Mouse (Mus musculus) liver, postnatal 0 days (tissue): Measurements from ENCODE around the gene Kat6b. TPM values are rescaled to one million over a fixed set of nuclear protein-coding genes. Genes with fewer than 3 reads are reported as not detected.

ENCODE experiments used
- ATAC-seq: fragments of 200-750 bp; cut with Nextera tagmentation; 2 replicates; pipeline ENCODE4 v1.8.0; 2017; ENCODE audit warnings: mild to moderate bottlenecking, moderate library complexity
- DNase-seq: peaks from one replicate; pipeline ENCODE4 v3.0.0-alpha.2; 2016
- H3K27ac ChIP-seq: fragments of 300-500 bp; sonication (generic); 2 replicates; pipeline ENCODE4 v1.5.1; 2014; ENCODE audit warnings: antibody characterized with exemption, moderate library complexity, mild to moderate bottlenecking, low read depth
- H3K27me3 ChIP-seq: fragments of 300-500 bp; sonication (generic); 2 replicates; pipeline ENCODE4 v1.6.1; 2014; ENCODE audit warnings: low read length, control low read depth, mixed read lengths; ENCODE audit not compliant: insufficient read depth
- H3K36me3 ChIP-seq: fragments of 300-500 bp; sonication (generic); replicated peaks from 2 replicates; pipeline ENCODE4 v1.6.1; 2014; ENCODE audit warnings: mild to moderate bottlenecking, control low read depth, low read length, moderate library complexity, mixed read lengths; ENCODE audit not compliant: insufficient read depth
- H3K4me1 ChIP-seq: fragments of 300-500 bp; sonication (generic); 2 replicates; pipeline ENCODE4 v1.6.1; 2014; ENCODE audit warnings: antibody characterized with exemption, mild to moderate bottlenecking, control low read depth; ENCODE audit not compliant: insufficient read depth
- H3K4me2 ChIP-seq: fragments of 300-500 bp; sonication (generic); 2 replicates; pipeline ENCODE4 v1.6.1; 2014; ENCODE audit warnings: low read depth, mild to moderate bottlenecking, low read length, moderate library complexity, mixed read lengths
- H3K4me3 ChIP-seq: fragments of 300-500 bp; sonication (generic); 2 replicates; pipeline ENCODE4 v1.5.1; 2014; ENCODE audit warnings: low read depth, low read length
- H3K9ac ChIP-seq: fragments of 300-500 bp; sonication (generic); replicated peaks from 2 replicates; pipeline ENCODE4 v1.6.1; 2014; ENCODE audit warnings: mild to moderate bottlenecking, moderate library complexity
- H3K9me3 ChIP-seq: fragments of 300-500 bp; sonication (generic); 2 replicates; pipeline ENCODE4 v1.6.1; 2016; ENCODE audit warnings: mild to moderate bottlenecking, control low read depth, low read length, mixed read lengths
- CTCF ChIP-seq: sonication (generic); IDR thresholded peaks from 2 replicates; pipeline ENCODE4 v1.5.1; 2016; ENCODE audit warnings: antibody characterized with exemption, low read depth
- EP300 ChIP-seq: IDR thresholded peaks from 2 replicates; pipeline ENCODE4 v1.6.1; 2016; ENCODE audit warnings: antibody characterized with exemption, low read depth, mild to moderate bottlenecking
- WGBS: fragments of 180-500 bp; shearing (Covaris S2); extraction: QIAGEN DNeasy Blood & Tissue Kit; methylation state at CpG from one replicate; pipeline ENCODE4 v1.1.7; 2014; ENCODE audit not compliant: insufficient replicate concordance; 5-methylcytosine and 5-hydroxymethylcytosine counted together
- polyA plus RNA-seq: library from polyadenylated mRNA; unstranded; fragments of >200 nt; fragmentation: Nextera tagmentation; extraction: Ambion mirVana; gene quantifications from 2 replicates; pipeline ENCODE4 v1.2.1, GENCODE M21; 2015

The Kat6b gene
- 1.1 and 1.5 TPM in 2 replicates for polyA plus RNA-seq

DNA sequence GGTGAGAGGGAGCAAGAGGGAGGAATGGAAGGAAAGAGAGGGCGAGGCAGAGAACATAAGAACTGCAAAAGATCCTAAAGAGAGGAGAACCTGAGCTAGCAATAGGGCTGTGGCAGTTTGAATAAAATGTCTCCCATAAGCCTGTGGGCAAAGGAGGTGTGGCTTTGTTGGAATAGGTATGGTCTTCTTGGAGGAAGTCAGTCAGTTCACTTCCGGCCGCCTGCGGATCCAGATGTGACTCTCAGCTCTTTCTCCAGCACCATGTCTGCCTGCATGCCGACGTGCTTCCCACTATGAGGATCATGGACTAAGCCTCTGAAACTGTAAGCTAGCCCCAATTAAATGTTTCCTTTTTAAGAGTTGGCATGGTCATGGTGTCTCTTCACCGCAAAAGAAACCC lies at the start of gene Kat6b:
TSS of gene Kat6b (plus strand) at position 204 of the 400 bp plus-strand sequence.
- H3K4me2 ChIP-seq = no peak within 1 kb of the TSS
- H3K4me1 ChIP-seq = 0 out of 2 replicates have a peak, but pooled peaks cover 2% of the 10 kb centered on the region
- 85% methylated on average over 7 of the region's 7 CpGs for WGBS
- no peaks in the 10 kb centered on the region for H3K27me3 ChIP-seq
- H3K27ac ChIP-seq = no peak within 1 kb of the TSS
- TF ChIP-seq CTCF = no peak
- no peak within 1 kb of the TSS for H3K4me3 ChIP-seq
- ATAC-seq = no peak
- no peaks in the 10 kb centered on the region for H3K9me3 ChIP-seq
- H3K9ac ChIP-seq = no peak within 1 kb of the TSS
- no peak for DNase-seq
- no peaks in the 10 kb centered on the region for H3K36me3 ChIP-seq

DNA sequence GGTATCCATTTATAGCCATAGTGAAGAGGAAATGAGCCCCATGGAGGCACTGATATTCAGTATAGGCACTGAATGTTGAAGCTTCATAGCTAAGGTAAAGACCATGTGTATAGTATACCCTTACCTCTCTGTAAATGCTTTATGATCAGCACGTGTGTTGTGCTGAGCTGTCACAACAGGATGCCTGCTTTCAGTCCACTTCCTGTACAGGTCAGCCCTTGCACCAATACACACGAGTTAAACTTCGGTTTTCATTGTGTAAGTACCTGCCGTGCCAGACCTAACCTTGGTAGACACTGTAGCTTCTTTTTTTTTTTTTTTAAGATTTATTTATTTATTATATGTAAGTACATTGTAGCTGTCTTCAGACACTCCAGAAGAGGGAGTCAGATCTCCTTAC lies 47.8 kb upstream of the Kat6b start:
- 0 out of 2 replicates have a peak, but pooled peaks cover 4% of the 10 kb centered on the region for H3K4me1 ChIP-seq
- H3K36me3 ChIP-seq = peaks cover 10% of the 10 kb centered on the region
- ATAC-seq (no peak), DNase-seq (no peak)
- H3K9me3 ChIP-seq = no peaks in the 10 kb centered on the region
- TF ChIP-seq EP300 = no peak
- WGBS = 55% methylated on average over 4 of the region's 4 CpGs
- no peak overlapping the region for H3K4me3 ChIP-seq
- H3K9ac ChIP-seq = no peak overlapping the region
- H3K27me3 ChIP-seq = no peaks in the 10 kb centered on the region
- H3K27ac ChIP-seq = no peak overlapping the region
- H3K4me2 ChIP-seq = no peak overlapping the region

DNA sequence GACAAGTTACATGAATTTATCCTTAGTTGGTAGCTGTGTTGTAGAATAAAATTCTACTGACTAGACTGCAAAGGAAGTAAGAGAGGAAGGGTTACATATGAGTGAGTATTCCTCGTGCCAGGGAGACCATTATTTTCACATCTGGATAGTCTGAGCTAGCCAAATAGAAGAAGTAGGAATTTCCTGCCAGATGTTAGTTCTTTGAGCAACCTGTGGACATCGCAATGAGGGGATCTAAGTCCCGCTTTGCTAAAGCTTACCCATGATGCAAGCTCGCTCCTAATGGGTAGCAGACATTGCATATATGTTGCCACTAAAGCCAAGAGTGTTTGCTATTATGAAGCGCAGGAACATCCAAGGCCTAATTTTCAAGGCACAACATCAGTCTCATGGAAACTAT lies 47.2 kb upstream of the Kat6b start:
- 0 out of 2 replicates have a peak overlapping the region, but pooled peaks have one; percentile 22 for H3K27ac ChIP-seq
- H3K4me2 ChIP-seq = no peak overlapping the region
- peaks cover 10% of the 10 kb centered on the region for H3K36me3 ChIP-seq
- no peak for TF ChIP-seq EP300
- TF ChIP-seq CTCF = no peak
- ATAC-seq = no peak
- DNase-seq = no peak
- 64% methylated on average over 5 of the region's 5 CpGs for WGBS
- H3K9me3 ChIP-seq = no peaks in the 10 kb centered on the region
- H3K4me1 ChIP-seq = 0 out of 2 replicates have a peak, but pooled peaks cover 4% of the 10 kb centered on the region
- H3K4me3 ChIP-seq = no peak overlapping the region
- no peak overlapping the region for H3K9ac ChIP-seq
- H3K27me3 ChIP-seq = no peaks in the 10 kb centered on the region

DNA sequence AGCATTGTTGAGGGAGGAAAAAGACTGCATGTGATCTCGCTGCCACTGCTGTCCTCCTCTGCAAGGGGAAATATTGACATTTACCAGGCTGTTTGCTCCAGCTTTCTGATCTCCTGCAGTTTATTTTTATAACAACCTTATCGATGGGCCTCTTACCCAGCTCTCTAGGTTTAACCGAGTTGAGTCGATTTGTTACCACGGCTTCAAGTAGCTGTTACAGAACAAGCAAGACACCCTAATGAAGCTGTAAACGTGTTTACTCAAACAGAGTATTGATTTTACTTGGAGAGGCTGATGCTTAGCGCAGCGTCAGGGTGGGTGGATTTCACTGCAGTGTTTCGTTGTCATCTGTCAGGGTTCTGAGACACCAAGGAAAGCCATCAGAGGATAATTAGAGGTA lies 46.5 kb upstream of the Kat6b start:
- H3K9ac ChIP-seq = no peak overlapping the region
- H3K4me1 ChIP-seq = 0 out of 2 replicates have a peak, but pooled peaks cover 4% of the 10 kb centered on the region
- no peak overlapping the region for H3K4me2 ChIP-seq
- TF ChIP-seq EP300 = no peak
- no peak for TF ChIP-seq CTCF
- no peaks in the 10 kb centered on the region for H3K27me3 ChIP-seq
- DNase-seq (no peak), ATAC-seq (no peak)
- H3K27ac ChIP-seq = no peak overlapping the region
- H3K9me3 ChIP-seq = no peaks in the 10 kb centered on the region
- 57% methylated on average over 9 of the region's 9 CpGs for WGBS
- no peak overlapping the region for H3K4me3 ChIP-seq
- H3K36me3 ChIP-seq = peaks cover 10% of the 10 kb centered on the region

DNA sequence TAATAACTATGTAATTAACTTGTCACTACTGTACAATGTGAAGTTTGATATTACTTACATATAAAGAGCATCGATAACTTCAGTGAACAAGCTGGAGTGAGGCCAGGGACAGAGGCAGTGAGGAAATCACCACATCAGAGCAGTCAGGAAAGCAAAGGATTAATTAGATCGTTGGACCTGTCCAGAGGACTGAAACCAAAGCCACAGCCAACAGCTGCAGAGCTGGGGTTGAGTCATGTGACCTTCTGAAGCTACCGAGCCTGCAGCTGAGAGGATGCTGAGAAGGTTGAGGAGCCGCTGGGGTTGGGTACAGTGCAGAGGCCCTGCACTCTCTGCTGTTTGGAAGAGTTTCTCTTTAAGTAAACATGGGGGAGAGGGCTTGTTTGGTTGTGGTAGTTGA lies 41.4 kb upstream of the Kat6b start:
- Histone ChIP-seq H3K27ac (no peak overlapping the region), H3K36me3 (peaks cover 20% of the 10 kb centered on the region; the same call in 1 of the 2 replicates), H3K4me1 (no peaks in the 10 kb centered on the region), H3K9me3 (no peaks in the 10 kb centered on the region), H3K4me3 (no peak overlapping the region), H3K4me2 (no peak overlapping the region), H3K27me3 (no peaks in the 10 kb centered on the region), H3K9ac (no peak overlapping the region)
- ATAC-seq = no peak
- 38% methylated on average over 4 of the region's 4 CpGs for WGBS
- DNase-seq = no peak
- no peak for TF ChIP-seq EP300

DNA sequence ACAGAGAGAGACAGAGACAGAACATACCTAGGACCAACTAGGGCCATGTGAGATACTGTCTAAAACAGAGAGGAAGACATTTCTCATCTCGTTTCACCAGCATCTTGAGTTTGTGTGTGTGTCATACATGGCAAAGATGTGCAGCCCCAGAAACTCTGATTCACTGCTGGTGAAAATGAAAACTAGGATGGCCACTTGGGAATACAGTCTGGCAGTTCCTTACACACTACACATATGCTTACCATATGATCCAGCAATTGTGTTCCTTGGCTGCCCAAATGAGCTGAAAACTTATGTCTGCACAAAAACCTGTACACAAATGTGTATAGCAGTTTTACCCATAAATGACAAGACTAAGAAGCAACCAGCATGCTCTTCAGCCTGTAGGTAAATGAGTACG lies 40.7 kb upstream of the Kat6b start:
- Histone ChIP-seq H3K9ac (no peak overlapping the region), H3K9me3 (no peaks in the 10 kb centered on the region), H3K36me3 (peaks cover 20% of the 10 kb centered on the region; the same call in 1 of the 2 replicates), H3K4me3 (no peak overlapping the region), H3K27ac (no peak overlapping the region), H3K27me3 (no peaks in the 10 kb centered on the region), H3K4me1 (no peaks in the 10 kb centered on the region), H3K4me2 (no peak overlapping the region)
- DNase-seq (no peak), ATAC-seq (no peak)
- no peak for TF ChIP-seq CTCF
- no peak for TF ChIP-seq EP300
- 79% methylated on average over 2 of the region's 2 CpGs for WGBS
